Mouse (Mus musculus) bone marrow macrophage, adult 2 months (primary cell): ENCODE measurements at regions not wholly inside any gene's neighbourhood (a gene's known extent, or its start where the extent isn't known, plus 50 kb on each side); places are given as distances from the start of the nearest gene placed in this dataset.

Experiments used
- H3K27ac ChIP-seq: 2 replicates; pipeline ENCODE4 v1.5.1; 2012; ENCODE audit warnings: low read depth, low read length; ENCODE audit not compliant: insufficient read depth
- H3K4me1 ChIP-seq: 2 replicates; pipeline ENCODE4 v1.6.1; 2012; ENCODE audit warnings: low read length; ENCODE audit not compliant: control insufficient read depth, insufficient read depth
- H3K4me3 ChIP-seq: 2 replicates; pipeline ENCODE4 v1.5.1; 2012; ENCODE audit warnings: mild to moderate bottlenecking, low read length, moderate library complexity; ENCODE audit not compliant: insufficient read depth
- CTCF ChIP-seq: IDR thresholded peaks from 2 replicates; pipeline ENCODE4 v1.5.1; 2012; ENCODE audit warnings: low read depth, mild to moderate bottlenecking, low read length, moderate library complexity
- POLR2A ChIP-seq: IDR thresholded peaks from 2 replicates; pipeline ENCODE4 v1.6.1; 2012; ENCODE audit warnings: mild to moderate bottlenecking, low read depth, low read length, borderline replicate concordance

GRCm38 (mm10) chr3:150752787-150753186, 684.9 kb upstream of the Adgrl4 start:
- Histone ChIP-seq H3K4me3 (no peak overlapping the region), H3K4me1 (no peaks in the 10 kb centered on the region), H3K27ac (no peak overlapping the region)
- no peak for TF ChIP-seq POLR2A
- TF ChIP-seq CTCF, result no peak

GRCm38 (mm10) chr3:150759854-150760253, 677.8 kb upstream of the Adgrl4 start:
- H3K4me1 ChIP-seq, result no peaks in the 10 kb centered on the region
- TF ChIP-seq CTCF (no peak), POLR2A (no peak)
- H3K4me3 ChIP-seq, result no peak overlapping the region
- no peak overlapping the region for H3K27ac ChIP-seq

- TF ChIP-seq POLR2A, result no peak
- no peak for TF ChIP-seq CTCF
- H3K4me3 ChIP-seq, result no peak overlapping the region
- no peak overlapping the region for H3K27ac ChIP-seq
- H3K4me1 ChIP-seq, result no peaks in the 10 kb centered on the region
These were observed 653.1 kb upstream of the Adgrl4 start for GRCm38 (mm10) chr3:150784576-150784975.

GRCm38 (mm10) chr3:150817807-150818206, 619.9 kb upstream of the Adgrl4 start:
- TF ChIP-seq POLR2A (no peak), CTCF (no peak)
- no peak overlapping the region for H3K27ac ChIP-seq
- H3K4me3 ChIP-seq, result no peak overlapping the region
- no peaks in the 10 kb centered on the region for H3K4me1 ChIP-seq

- H3K4me3 ChIP-seq, result no peak overlapping the region
- H3K4me1 ChIP-seq, result no peaks in the 10 kb centered on the region
- no peak overlapping the region for H3K27ac ChIP-seq
- TF ChIP-seq POLR2A, result no peak
- no peak for TF ChIP-seq CTCF
These were observed 618.3 kb upstream of the Adgrl4 start for GRCm38 (mm10) chr3:150819369-150819768.

- Histone ChIP-seq H3K4me1 (no peaks in the 10 kb centered on the region), H3K4me3 (no peak overlapping the region), H3K27ac (no peak overlapping the region)
- TF ChIP-seq CTCF, result no peak
- TF ChIP-seq POLR2A, result no peak
These were observed 617.6 kb upstream of the Adgrl4 start for GRCm38 (mm10) chr3:150820039-150820438.

GRCm38 (mm10) chr3:150846029-150846428, 591.7 kb upstream of the Adgrl4 start:
- Histone ChIP-seq H3K4me3 (no peak overlapping the region), H3K4me1 (no peaks in the 10 kb centered on the region), H3K27ac (no peak overlapping the region)
- no peak for TF ChIP-seq CTCF
- TF ChIP-seq POLR2A, result no peak

- H3K27ac ChIP-seq, result no peak overlapping the region
- no peaks in the 10 kb centered on the region for H3K4me1 ChIP-seq
- TF ChIP-seq POLR2A (no peak), CTCF (no peak)
- H3K4me3 ChIP-seq, result no peak overlapping the region
These were observed 585.6 kb upstream of the Adgrl4 start for GRCm38 (mm10) chr3:150852107-150852506.

GRCm38 (mm10) chr3:150896668-150897067, 541.0 kb upstream of the Adgrl4 start:
- H3K4me3 ChIP-seq, result no peak overlapping the region
- TF ChIP-seq POLR2A (no peak), CTCF (no peak)
- no peak overlapping the region for H3K27ac ChIP-seq
- no peaks in the 10 kb centered on the region for H3K4me1 ChIP-seq

GRCm38 (mm10) chr3:150910091-150910490, 527.6 kb upstream of the Adgrl4 start:
- Histone ChIP-seq H3K4me1 (no peaks in the 10 kb centered on the region), H3K27ac (no peak overlapping the region), H3K4me3 (no peak overlapping the region)
- no peak for TF ChIP-seq POLR2A
- TF ChIP-seq CTCF, result no peak

GRCm38 (mm10) chr3:150954897-150955296, 482.8 kb upstream of the Adgrl4 start:
- no peaks in the 10 kb centered on the region for H3K4me1 ChIP-seq
- no peak overlapping the region for H3K27ac ChIP-seq
- TF ChIP-seq CTCF (no peak), POLR2A (no peak)
- H3K4me3 ChIP-seq, result no peak overlapping the region

- Histone ChIP-seq H3K27ac (no peak overlapping the region), H3K4me3 (no peak overlapping the region), H3K4me1 (no peaks in the 10 kb centered on the region)
- TF ChIP-seq POLR2A (no peak), CTCF (no peak)
These were observed 438.0 kb upstream of the Adgrl4 start for GRCm38 (mm10) chr3:150999652-151000051.
